Mouse (Mus musculus): ENCODE data around the gene Mogat2. TPM values are rescaled to one million over a fixed set of nuclear protein-coding genes. Genes with fewer than 3 reads are reported as not detected.

Gene Mogat2
- total RNA-seq, 1 experiment = 22.9 TPM

DNA sequence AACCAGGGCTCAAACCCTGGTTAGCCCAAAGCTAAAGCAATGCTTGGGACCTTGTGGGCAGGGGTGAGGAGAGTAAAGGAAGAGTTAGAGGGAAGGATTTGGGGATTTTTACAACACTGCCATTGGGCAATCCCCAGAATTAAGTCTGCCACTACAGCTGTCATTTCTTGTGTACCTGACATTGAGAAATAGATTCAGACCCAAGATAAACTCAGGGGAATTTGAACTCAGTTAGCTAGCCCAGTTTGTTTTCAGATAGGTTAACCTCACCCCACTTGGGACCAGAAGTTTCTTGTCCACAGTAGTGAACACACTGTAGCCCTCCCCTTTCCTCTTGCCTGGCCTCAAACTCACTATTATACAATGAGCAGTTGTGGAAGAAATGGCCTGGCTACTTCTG lies 47.0 kb downstream of the Mogat2 start:
- Histone ChIP-seq H3K36me3 (ENCODE audit: control insufficient read depth, insufficient read depth, low read length, poor library complexity, severe bottlenecking) (no peaks in the 10 kb centered on the region), H3K4me1 (ENCODE audit: control insufficient read depth in 2 of 2, insufficient read depth in 2 of 2, low read length in 2 of 2, poor library complexity in 1 of 2) (no peaks in the 10 kb centered on the region), H3K27ac (ENCODE audit: insufficient read depth, low read depth, low read length, poor library complexity, severe bottlenecking) (no peak overlapping the region), H3K4me3 (ENCODE audit: insufficient read depth in 1 of 2, low read depth in 1 of 2, low read length in 2 of 2, poor library complexity in 1 of 2, severe bottlenecking in 1 of 2) (no peak overlapping the region), H3K9me3 (ENCODE audit: control insufficient read depth, insufficient read depth, low read depth, low read length) (no peaks in the 10 kb centered on the region), H3K9ac (ENCODE audit: insufficient read depth, low read depth, low read length, poor library complexity, severe bottlenecking) (no peak overlapping the region)
- DNase-seq (ENCODE audit: low read depth, low spot score) = no peak
- TF ChIP-seq CHD2 (IDR thresholded peaks at IDR 0.05; ENCODE audit: low read depth, low read length) (no peak), MAFK (IDR thresholded peaks at IDR 0.05; ENCODE audit: insufficient read depth, low read depth, low read length) (no peak), HCFC1 (IDR thresholded peaks at IDR 0.05; ENCODE audit: borderline replicate concordance, insufficient read depth, low read length) (no peak)
- in situ Hi-C loops (cut with MboI; ENCODE audit: low sequenced_read_pairs in 2 of 2, unreplicated experiment in 2 of 2) = no loop called here

DNA sequence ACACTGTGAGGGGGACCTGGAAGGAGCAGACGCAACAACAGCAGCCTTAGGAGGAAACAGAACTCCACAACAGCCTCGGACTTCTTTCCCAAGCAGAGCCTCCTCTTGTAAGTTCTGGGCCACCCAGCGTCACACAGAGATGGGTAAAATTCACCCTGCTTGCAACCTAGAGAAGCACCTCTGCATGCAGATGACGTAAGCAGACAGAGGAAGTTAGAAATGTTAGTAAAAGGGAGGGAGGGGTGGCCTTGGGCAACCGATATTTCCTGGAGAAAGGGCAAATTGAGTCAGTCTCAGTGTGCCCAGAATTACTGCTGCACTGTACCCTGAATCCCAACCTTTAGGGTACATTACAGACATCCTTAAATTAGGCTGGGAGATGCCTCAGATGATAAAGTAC lies 48.5 kb downstream of the Mogat2 start:
- DNase-seq (ENCODE audit: low read depth, low spot score) = no peak
- TF ChIP-seq HCFC1 (IDR thresholded peaks at IDR 0.05; ENCODE audit: borderline replicate concordance, insufficient read depth, low read length) = no peak
- TF ChIP-seq CHD2 (IDR thresholded peaks at IDR 0.05; ENCODE audit: low read depth, low read length) = no peak
- TF ChIP-seq ZNF384 (IDR thresholded peaks at IDR 0.05; ENCODE audit: low read depth, low read length) = no peak
- no peak for TF ChIP-seq ZC3H11A (IDR thresholded peaks at IDR 0.05; ENCODE audit: borderline replicate concordance, low read depth, low read length)
- TF ChIP-seq MAFK (IDR thresholded peaks at IDR 0.05; ENCODE audit: insufficient read depth, low read depth, low read length) = no peak
- Histone ChIP-seq H3K9me3 (ENCODE audit: control insufficient read depth, insufficient read depth, low read depth, low read length) (no peaks in the 10 kb centered on the region), H3K4me3 (ENCODE audit: insufficient read depth in 1 of 2, low read depth in 1 of 2, low read length in 2 of 2, poor library complexity in 1 of 2, severe bottlenecking in 1 of 2) (no peak overlapping the region), H3K27ac (ENCODE audit: insufficient read depth, low read depth, low read length, poor library complexity, severe bottlenecking) (no peak overlapping the region), H3K4me1 (ENCODE audit: control insufficient read depth in 2 of 2, insufficient read depth in 2 of 2, low read length in 2 of 2, poor library complexity in 1 of 2) (no peaks in the 10 kb centered on the region), H3K36me3 (ENCODE audit: control insufficient read depth, insufficient read depth, low read length, poor library complexity, severe bottlenecking) (no peaks in the 10 kb centered on the region), H3K9ac (ENCODE audit: insufficient read depth, low read depth, low read length, poor library complexity, severe bottlenecking) (no peak overlapping the region)
- in situ Hi-C loops (cut with MboI; ENCODE audit: low sequenced_read_pairs in 2 of 2, unreplicated experiment in 2 of 2) = no loop called here

DNA sequence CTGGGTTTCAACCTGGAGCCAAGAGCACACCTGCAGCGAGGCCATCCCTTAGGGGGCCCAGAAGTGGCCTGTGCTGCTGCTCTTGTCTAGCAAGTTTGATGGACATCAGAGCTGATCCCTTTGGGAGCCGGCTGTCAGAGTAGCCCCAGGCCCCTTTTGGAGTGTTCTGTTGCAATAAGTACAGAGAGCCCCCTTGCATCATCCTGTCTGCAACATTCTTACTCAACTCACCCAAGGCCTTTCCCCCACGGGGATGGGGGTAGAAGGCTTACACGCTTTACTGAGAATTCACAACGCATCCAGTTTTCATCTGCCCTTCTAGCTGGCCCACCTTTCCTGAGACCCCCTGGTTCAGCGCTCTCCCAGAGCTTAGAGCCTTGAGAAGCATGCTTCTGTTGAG lies 49.8 kb downstream of the Mogat2 start:
- no peaks in the 10 kb centered on the region for H3K36me3 ChIP-seq (ENCODE audit: control insufficient read depth, insufficient read depth, low read length, poor library complexity, severe bottlenecking)
- TF ChIP-seq HCFC1 (IDR thresholded peaks at IDR 0.05; ENCODE audit: borderline replicate concordance, insufficient read depth, low read length) (no peak), CHD2 (IDR thresholded peaks at IDR 0.05; ENCODE audit: low read depth, low read length) (no peak), MAFK (IDR thresholded peaks at IDR 0.05; ENCODE audit: insufficient read depth, low read depth, low read length) (no peak), ZNF384 (IDR thresholded peaks at IDR 0.05; ENCODE audit: low read depth, low read length) (no peak), ZC3H11A (IDR thresholded peaks at IDR 0.05; ENCODE audit: borderline replicate concordance, low read depth, low read length) (no peak)
- in situ Hi-C loops (cut with MboI; ENCODE audit: low sequenced_read_pairs in 2 of 2, unreplicated experiment in 2 of 2) = no loop called here
- DNase-seq (ENCODE audit: low read depth, low spot score) = no peak
- no peaks in the 10 kb centered on the region for H3K4me1 ChIP-seq (ENCODE audit: control insufficient read depth in 2 of 2, insufficient read depth in 2 of 2, low read length in 2 of 2, poor library complexity in 1 of 2)
- no peak overlapping the region for H3K9ac ChIP-seq (ENCODE audit: insufficient read depth, low read depth, low read length, poor library complexity, severe bottlenecking)
- H3K9me3 ChIP-seq (ENCODE audit: control insufficient read depth, insufficient read depth, low read depth, low read length) = no peaks in the 10 kb centered on the region
- H3K4me3 ChIP-seq (ENCODE audit: insufficient read depth in 1 of 2, low read depth in 1 of 2, low read length in 2 of 2, poor library complexity in 1 of 2, severe bottlenecking in 1 of 2) = no peak overlapping the region
- no peak overlapping the region for H3K27ac ChIP-seq (ENCODE audit: insufficient read depth, low read depth, low read length, poor library complexity, severe bottlenecking)

DNA sequence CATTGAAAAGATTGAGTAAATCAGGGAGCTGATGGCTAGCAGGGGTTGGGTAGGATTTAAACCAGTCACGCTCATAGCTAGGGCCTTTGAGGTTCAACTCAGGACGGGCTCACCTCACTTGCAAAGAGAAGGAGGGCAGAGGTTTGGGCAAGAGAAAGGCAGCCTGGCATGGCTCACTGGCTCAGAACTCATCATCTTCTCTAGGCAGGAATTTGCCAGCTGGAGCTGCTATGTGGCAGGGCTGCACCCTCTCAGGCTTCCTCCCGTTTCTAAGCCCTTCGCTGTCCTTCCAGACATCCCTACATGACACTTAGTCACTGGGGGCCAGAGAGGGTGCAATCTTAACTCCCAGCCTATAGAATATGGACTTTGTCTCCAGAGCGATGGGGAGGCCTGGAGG lies 51.0 kb downstream of the Mogat2 start:
- Histone ChIP-seq H3K36me3 (ENCODE audit: control insufficient read depth, insufficient read depth, low read length, poor library complexity, severe bottlenecking) (no peaks in the 10 kb centered on the region), H3K9me3 (ENCODE audit: control insufficient read depth, insufficient read depth, low read depth, low read length) (no peaks in the 10 kb centered on the region), H3K4me3 (ENCODE audit: insufficient read depth in 1 of 2, low read depth in 1 of 2, low read length in 2 of 2, poor library complexity in 1 of 2, severe bottlenecking in 1 of 2) (no peak overlapping the region), H3K27ac (ENCODE audit: insufficient read depth, low read depth, low read length, poor library complexity, severe bottlenecking) (no peak overlapping the region), H3K4me1 (ENCODE audit: control insufficient read depth in 2 of 2, insufficient read depth in 2 of 2, low read length in 2 of 2, poor library complexity in 1 of 2) (no peaks in the 10 kb centered on the region), H3K9ac (ENCODE audit: insufficient read depth, low read depth, low read length, poor library complexity, severe bottlenecking) (no peak overlapping the region)
- no peak for DNase-seq (ENCODE audit: low read depth, low spot score)
- in situ Hi-C loops (cut with MboI; ENCODE audit: low sequenced_read_pairs in 2 of 2, unreplicated experiment in 2 of 2) = no loop called here
- TF ChIP-seq ZC3H11A (IDR thresholded peaks at IDR 0.05; ENCODE audit: borderline replicate concordance, low read depth, low read length) = no peak
- no peak for TF ChIP-seq MAFK (IDR thresholded peaks at IDR 0.05; ENCODE audit: insufficient read depth, low read depth, low read length)
- TF ChIP-seq ZNF384 (IDR thresholded peaks at IDR 0.05; ENCODE audit: low read depth, low read length) = no peak
- no peak for TF ChIP-seq CHD2 (IDR thresholded peaks at IDR 0.05; ENCODE audit: low read depth, low read length)

DNA sequence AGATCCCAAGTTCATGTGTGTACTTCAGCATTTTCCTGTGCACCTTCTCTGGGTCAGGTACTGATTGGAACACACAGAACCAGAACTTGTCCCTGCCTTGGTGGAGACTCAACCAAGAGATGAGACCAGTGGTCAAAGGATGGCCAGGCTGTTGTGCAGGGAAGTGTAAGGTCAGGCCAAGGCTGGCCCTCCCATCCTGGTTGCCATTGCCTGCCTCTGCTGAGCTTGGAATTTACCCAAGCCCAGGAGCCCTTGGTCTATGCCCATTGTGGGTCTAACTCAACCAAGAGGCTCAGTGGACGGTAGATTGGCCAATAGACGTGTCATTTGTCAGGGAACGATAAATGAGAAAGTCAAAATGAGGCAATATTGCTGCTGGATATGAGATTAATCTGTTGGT lies 53.0 kb downstream of the Mogat2 start:
- no peak for DNase-seq (ENCODE audit: low read depth, low spot score)
- in situ Hi-C loops (cut with MboI; ENCODE audit: low sequenced_read_pairs in 2 of 2, unreplicated experiment in 2 of 2) = no loop called here
- H3K27ac ChIP-seq (ENCODE audit: insufficient read depth, low read depth, low read length, poor library complexity, severe bottlenecking) = no peak overlapping the region
- no peaks in the 10 kb centered on the region for H3K4me1 ChIP-seq (ENCODE audit: control insufficient read depth in 2 of 2, insufficient read depth in 2 of 2, low read length in 2 of 2, poor library complexity in 1 of 2)
- H3K9me3 ChIP-seq (ENCODE audit: control insufficient read depth, insufficient read depth, low read depth, low read length) = no peaks in the 10 kb centered on the region
- H3K4me3 ChIP-seq (ENCODE audit: insufficient read depth in 1 of 2, low read depth in 1 of 2, low read length in 2 of 2, poor library complexity in 1 of 2, severe bottlenecking in 1 of 2) = no peak overlapping the region
- TF ChIP-seq MAFK (IDR thresholded peaks at IDR 0.05; ENCODE audit: insufficient read depth, low read depth, low read length) (no peak), ZNF384 (IDR thresholded peaks at IDR 0.05; ENCODE audit: low read depth, low read length) (no peak), ZC3H11A (IDR thresholded peaks at IDR 0.05; ENCODE audit: borderline replicate concordance, low read depth, low read length) (no peak), HCFC1 (IDR thresholded peaks at IDR 0.05; ENCODE audit: borderline replicate concordance, insufficient read depth, low read length) (no peak), CHD2 (IDR thresholded peaks at IDR 0.05; ENCODE audit: low read depth, low read length) (no peak)
- no peaks in the 10 kb centered on the region for H3K36me3 ChIP-seq (ENCODE audit: control insufficient read depth, insufficient read depth, low read length, poor library complexity, severe bottlenecking)
- no peak overlapping the region for H3K9ac ChIP-seq (ENCODE audit: insufficient read depth, low read depth, low read length, poor library complexity, severe bottlenecking)
